Mouse (Mus musculus): ENCODE data around the gene Ptprf.

Gene Ptprf

DNA sequence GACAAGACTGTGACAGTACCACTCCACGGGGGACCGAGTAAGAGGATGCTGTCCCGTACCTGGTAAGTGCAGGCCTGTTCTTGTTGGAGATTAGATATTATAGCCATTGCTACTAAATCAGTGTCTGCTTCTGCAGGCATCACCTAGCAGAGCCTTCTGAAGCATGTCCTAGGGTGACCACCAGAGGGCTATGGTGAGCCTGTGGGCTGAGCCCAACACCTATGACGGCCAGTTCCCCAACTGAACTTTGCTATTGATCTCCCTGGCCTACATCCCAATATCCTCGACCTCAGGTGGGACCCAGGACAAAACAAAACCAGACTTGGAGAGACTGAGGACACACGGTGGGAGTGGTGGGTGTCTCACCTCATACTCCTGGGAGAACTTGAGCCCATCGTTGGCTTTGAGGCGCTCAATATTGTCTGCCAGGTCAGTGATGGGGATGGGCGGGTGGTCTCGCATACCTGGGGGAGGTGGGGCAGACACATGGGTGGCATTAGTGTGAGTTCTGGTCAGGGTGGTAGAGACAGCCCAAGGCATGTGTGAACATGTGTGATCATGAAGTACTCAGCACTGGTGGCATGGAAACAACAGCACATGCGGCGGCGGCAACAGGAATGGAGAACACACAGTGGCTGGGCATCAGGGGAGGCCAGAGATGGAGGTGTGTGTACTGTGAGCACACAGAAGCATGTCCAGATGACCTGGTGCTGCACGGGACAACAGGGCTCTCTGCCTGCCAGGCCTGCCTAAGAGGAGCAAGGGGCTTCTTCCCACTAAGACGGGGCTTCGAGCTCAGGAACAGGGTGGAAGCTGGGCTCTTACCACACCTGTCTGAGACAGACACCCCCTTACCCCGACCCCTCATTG lies 74.2 kb downstream of the Ptprf start:
- peak; percentile 82 for DNase-seq (ENCODE audit: low spot score)

DNA sequence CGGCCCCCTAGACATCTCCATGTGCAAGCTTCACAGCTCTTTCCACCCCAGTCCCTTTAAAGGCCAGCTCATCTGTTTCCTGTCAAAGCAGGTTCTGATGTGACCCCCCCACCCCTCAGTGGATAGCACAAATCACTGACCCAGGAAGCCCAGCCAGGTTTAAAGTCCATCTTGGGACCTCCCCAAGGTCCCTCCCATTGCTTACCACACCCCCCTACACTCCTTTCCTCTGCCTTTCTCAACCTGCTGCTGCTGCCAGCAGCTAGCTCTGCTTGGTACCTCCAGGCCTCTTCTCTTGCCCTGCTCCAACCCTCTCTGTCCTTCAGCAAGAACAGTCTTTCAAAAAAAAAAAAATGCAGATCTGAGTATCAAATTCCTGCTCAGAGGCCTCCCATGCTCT lies 76.3 kb downstream of the Ptprf start:
- no peak for DNase-seq (ENCODE audit: low spot score)

DNA sequence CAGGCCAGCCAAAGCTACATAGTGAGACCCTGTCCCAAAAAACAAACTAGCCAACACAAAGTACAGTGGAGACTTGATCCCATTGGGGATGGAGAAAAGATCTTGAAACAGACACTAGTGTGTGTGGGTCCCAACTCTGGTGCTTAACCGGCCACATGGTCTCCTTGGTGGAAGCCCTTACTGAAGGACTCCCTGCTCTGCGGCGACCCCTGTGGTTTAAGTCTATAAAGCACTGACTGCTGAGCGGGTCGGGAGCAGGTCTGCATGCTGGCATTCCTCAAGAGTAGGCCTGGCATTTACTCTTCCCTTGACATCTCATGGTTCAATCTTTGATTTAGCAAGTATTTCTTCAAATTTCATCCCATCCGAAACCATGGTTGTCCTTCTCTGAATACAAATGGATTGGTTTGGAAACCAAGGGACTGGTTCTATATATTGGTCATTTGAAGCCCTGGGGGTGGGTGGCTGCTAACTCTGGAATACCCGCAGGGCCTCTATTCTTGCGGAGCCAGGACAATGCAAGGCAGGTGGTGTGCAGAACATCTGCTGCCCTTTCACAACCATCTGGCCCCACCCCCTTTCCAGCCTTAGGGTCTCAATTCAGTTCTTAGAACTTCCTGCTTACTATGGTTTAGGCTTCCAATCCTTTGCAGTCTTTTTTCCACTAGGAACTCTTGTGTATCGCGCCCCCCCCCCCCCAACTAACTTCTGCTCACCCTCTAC lies 84.1 kb downstream of the Ptprf start:
- peak; percentile 35 for DNase-seq (ENCODE audit: low spot score)

DNA sequence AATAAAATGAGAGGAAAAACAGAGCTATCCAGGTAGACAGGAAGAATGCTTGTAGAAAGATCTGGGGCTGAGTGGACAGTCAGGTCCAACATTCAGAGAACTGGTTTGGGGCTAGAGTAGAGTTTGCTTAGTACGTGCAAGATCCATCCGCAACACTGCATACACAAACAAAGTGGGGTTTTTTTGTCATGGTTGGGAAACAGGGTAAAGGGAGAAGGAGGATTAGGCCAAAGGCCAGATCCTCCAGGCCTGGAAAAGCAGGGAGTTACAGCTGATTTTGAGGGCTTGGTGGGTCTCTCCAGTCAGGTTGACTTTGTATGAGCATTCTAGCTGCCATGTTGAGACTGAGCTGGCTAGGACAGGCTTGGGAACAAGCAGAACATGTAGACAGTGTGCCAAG lies 85.3 kb downstream of the Ptprf start:
- no peak for DNase-seq (ENCODE audit: low spot score)

DNA sequence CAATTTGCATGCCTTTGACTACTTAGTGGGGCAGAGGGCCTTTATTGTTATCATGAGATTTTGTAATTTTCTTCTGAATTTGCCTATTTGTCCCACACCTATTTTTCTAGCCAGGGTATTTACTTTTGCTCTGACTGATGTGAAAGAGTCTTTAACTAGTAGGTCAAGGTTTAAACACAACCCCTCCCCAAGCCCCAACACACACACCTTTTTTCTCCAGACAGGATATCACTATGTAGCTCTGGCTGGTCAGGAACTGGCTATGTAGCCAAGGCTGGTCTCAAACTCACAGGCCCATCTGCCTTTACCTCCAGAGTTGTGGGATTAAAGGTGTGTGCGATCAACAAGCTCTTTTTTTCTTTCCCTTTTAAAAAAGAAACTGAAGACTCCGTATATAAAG lies 92.1 kb downstream of the Ptprf start:
- no peak for DNase-seq (ENCODE audit: low spot score)

DNA sequence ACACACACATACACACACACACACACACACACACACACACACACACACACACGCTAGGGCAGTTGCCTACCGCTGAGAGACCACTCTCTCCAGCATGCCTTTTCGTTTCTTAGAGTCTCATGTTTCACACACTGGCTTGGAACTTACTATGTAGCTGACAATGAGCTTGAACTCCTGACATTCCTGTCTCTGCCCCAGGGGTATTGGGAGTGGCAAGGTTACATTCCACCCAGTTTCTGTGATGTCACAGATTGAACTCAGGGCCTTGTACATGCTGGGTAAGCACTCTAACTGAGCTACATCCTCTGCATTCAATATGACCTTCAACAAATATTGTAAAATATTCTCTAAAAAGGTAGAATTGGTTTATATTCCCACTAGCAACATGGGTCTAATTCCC lies 92.6 kb downstream of the Ptprf start:
- no peak for DNase-seq (ENCODE audit: low spot score)

DNA sequence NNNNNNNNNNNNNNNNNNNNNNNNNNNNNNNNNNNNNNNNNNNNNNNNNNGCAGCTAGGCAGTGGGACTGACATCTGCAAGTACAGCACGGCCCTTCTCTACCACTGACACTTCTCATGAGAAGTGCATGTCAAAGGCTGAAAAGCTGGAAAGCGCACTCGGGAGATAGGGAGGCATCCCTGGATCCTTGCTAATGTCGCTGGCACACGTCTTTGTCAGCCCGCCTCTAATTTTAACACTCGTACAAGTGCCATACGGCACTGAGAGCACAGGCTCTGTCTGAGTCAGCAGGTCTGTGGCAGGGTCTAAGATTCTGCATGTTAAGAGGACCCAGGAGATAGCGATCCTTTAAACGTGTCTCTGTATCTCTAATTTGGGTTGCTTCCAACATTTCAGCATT lies 95.0 kb downstream of the Ptprf start:
- DNase-seq (ENCODE audit: low spot score): no peak

DNA sequence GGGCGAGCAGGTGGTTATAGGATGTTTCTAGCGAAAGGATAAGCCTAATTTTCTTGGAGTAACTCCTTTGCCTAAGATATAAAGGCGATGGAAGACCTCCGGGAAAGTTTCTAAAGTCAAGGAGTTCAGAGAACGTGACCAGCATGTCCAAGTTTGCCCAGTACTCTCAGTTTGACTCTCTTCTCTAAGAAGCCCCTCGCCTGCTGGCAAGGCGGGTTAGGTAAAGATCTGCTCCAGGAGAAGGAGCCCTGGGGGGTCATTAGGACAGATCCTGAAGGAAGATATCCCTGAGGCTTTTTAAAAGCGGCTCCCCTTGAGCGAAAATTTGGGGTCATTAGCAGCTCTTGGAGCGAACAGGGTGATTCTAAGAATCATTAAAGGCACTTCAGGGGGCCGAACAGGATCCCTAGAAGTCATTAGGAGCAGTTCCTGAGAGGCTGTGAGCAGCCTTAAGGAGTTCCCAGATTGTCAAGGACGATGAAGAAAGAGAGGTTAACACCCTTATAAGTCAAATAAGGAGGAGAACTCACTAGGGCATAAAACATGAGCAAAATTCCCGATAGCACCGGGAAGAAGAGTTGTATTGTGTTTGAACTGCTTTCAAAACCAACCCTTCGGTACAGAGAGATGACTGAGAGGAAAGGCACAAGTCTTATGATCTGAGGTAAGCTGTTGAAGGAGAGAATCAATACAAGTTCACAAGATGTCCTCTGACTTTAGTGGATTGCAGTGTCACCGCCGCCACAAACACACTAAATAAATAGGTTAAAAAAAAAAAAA lies 110.7 kb downstream of the Ptprf start:
- DNase-seq (ENCODE audit: low spot score): no peak

DNA sequence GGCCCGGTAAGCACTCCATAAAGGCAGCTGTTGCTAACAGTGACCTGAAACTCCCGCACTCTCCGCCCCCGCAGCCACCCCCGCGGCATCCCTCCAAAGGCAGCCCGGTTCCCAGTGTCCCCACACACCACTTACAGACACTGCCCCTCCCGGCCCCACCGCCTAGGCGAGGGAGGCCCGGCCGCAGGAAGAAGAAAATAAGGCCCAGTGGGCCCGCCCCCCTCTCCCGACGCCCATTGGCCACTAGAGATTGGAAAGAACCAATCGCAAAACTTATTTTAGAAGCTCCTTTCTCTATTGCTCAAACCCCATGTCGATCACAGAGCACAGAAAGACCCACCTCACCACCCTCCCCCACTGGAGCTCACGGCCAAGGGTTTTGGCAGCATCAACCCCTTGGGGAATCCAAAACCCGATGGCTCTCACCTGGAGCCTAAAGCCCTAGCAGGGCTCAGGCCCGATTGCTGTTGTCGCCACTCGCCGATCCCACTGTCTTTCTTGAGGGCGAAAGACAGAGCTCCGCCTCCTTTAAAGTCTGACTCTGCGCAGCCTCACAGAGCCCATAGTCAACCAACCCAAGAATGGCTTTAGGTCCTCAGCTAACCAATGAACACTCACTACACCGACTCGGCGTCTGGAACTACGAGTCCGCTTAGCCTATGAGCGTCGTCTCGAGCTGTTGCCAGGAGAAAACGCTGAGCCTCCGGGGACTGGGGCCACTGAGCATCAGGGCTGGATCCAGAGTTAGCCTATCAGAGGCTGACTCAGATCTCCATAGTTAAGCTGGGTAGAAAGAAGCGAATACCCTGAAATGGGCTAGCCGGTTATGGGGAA lies 111.5 kb downstream of the Ptprf start, which contains the start of gene Kdm4a:
TSS of gene Kdm4a (minus strand) at position 577 of the 834 bp plus-strand sequence.
- DNase-seq (ENCODE audit: low spot score): peak; percentile 98

DNA sequence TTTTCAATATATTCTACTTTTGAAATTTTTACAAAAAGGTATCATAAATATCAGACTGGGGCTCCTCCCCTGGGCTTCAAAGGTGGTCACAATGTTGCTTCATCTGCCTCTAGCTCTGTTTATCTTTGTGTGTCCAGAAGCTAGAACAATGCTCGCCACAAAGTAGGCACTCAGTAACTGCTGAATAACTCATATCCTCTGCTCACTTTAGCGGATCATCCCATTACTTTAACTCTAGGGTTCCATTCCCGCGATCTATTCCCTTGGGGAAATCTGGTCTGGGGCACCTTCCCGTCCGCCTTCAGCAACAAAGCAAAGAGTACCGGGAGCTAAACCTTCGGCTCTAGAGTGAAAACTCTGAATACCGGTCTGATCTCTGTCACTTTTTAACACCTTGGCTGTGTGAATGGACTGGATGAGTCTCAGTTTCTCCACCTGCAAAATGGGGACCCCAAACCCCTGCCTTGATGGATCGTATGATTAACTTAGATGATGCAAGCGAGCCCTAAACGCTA lies 112.2 kb downstream of the Ptprf start:
- DNase-seq (ENCODE audit: low spot score): no peak

DNA sequence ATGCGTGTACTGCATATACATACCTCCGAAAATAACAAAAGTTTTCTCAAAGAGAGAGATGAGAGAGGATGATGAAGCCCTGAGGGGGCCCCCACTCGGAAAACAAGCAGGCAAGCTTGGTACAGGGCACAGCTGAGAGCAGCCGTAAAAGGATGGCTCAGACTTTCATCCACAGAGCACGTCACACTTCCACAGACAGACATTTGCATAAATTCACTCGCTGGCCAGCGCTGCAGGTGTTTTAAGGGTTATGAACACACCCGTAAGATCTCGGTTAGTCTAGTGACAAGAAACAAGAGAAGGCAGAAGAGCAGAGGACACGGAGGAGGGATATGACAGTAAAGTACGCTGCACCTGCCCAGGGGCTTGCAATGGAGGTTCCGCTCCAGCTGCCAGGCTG lies 118.7 kb downstream of the Ptprf start:
- no peak for DNase-seq (ENCODE audit: low spot score)

DNA sequence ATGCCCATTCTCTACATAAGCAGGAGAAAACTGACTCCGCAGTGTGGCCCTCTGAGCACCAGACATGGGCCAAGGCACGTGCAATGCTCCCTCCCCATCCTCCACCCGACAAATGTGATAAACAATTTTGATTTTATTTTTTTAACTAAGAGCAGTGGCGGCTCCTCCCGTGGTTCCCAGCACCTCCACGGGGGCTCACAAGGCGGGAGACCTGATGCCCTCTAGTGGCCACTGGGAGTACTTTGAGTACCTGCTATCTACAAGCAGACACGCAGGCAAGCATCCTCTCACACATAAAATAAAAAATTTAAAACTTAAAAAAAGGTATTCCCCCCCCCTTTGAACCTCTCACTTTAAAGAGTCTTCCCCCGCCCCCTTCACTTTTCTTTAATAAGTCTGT lies 120.2 kb downstream of the Ptprf start:
- peak; percentile 13 for DNase-seq (ENCODE audit: low spot score)

DNA sequence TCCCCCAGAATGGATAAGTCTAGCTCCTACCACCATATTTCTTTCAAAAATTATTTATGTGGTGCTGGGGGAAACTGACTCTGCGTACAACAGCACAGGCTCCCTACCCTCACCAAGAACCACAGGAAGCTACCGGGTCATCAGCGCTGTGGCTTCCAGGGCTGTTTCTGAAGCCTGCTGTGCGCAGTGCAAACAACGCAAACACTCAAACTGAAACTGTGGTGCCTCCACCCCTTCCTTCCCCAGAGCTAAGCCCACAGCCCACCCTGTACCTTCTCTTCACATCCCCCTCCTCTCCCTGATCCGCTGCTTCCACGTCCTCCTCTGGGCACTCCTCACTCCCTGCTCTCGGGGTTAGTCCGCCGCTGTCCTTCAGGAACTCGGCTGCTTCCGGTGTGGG lies 129.1 kb downstream of the Ptprf start:
- no peak for DNase-seq (ENCODE audit: low spot score)
